Mouse (Mus musculus) 3134 (cell line): ENCODE data around the gene Pak4.

ENCODE experiments used
- DNase-seq: peaks from one replicate; pipeline ENCODE4 v3.0.0-alpha.2; 2011; ENCODE audit warnings: low spot score; ENCODE audit not compliant: insufficient read length; ENCODE audit errors: extremely low read depth

The Pak4 gene

GRCm38 (mm10) chr7:28591862-28592261 lies 6.1 kb downstream of the Pak4 start:
- no peak for DNase-seq

- DNase-seq, result peak; percentile 42
Observed at GRCm38 (mm10) chr7:28587644-28588043, 10.3 kb downstream of the Pak4 start.

GRCm38 (mm10) chr7:28586663-28587411 lies 11.1 kb downstream of the Pak4 start:
- DNase-seq, result peak; percentile 39

GRCm38 (mm10) chr7:28585001-28585400 lies 13.0 kb downstream of the Pak4 start:
- DNase-seq, result no peak

- DNase-seq, result no peak
Observed at GRCm38 (mm10) chr7:28584468-28584867, 13.5 kb downstream of the Pak4 start.

GRCm38 (mm10) chr7:28583570-28584344 lies 14.2 kb downstream of the Pak4 start:
- DNase-seq, result no peak

- no peak for DNase-seq
Observed at GRCm38 (mm10) chr7:28582841-28583240, 15.1 kb downstream of the Pak4 start.

- DNase-seq, result no peak
Observed at GRCm38 (mm10) chr7:28581721-28582120, 16.3 kb downstream of the Pak4 start.

GRCm38 (mm10) chr7:28579826-28580225 lies 18.2 kb downstream of the Pak4 start:
- no peak for DNase-seq

GRCm38 (mm10) chr7:28578543-28579053 lies 19.4 kb downstream of the Pak4 start:
- DNase-seq, result no peak

- DNase-seq, result peak; percentile 41
Observed at GRCm38 (mm10) chr7:28577826-28578542, 20.0 kb downstream of the Pak4 start.

- peak; percentile 71 for DNase-seq
Observed at GRCm38 (mm10) chr7:28576271-28576914, 21.6 kb downstream of the Pak4 start.

- no peak for DNase-seq
Observed at GRCm38 (mm10) chr7:28575597-28575996, 22.4 kb downstream of the Pak4 start.

- no peak for DNase-seq
Observed at GRCm38 (mm10) chr7:28573236-28573635, 24.7 kb downstream of the Pak4 start.

GRCm38 (mm10) chr7:28572689-28573088 lies 25.3 kb downstream of the Pak4 start:
- DNase-seq, result no peak

- DNase-seq, result no peak
Observed at GRCm38 (mm10) chr7:28570982-28571682, 26.9 kb downstream of the Pak4 start.

GRCm38 (mm10) chr7:28570291-28570981 lies 27.5 kb downstream of the Pak4 start:
- peak; percentile 67 for DNase-seq

GRCm38 (mm10) chr7:28568253-28568652 lies 29.7 kb downstream of the Pak4 start:
- DNase-seq, result no peak

GRCm38 (mm10) chr7:28567539-28567938 lies 30.4 kb downstream of the Pak4 start:
- no peak for DNase-seq
